Mouse (Mus musculus) cerebellum, adult 2 months (tissue): ENCODE measurements around the gene Elmsan1. TPM values are rescaled to one million over a fixed set of nuclear protein-coding genes. Genes with fewer than 3 reads are reported as not detected.

Experiments
- DNase-seq, 2 experiments: peaks; one replicate each; pipeline ENCODE4 v3.0.0; 2021
- H3K27ac ChIP-seq: fragments of 200-500 bp; 2 replicates; pipeline ENCODE4 v1.5.1; 2012; ENCODE audit warnings: low read length, control low read depth, inconsistent platforms; ENCODE audit not compliant: insufficient read depth
- H3K27me3 ChIP-seq: fragments of 200-500 bp; 2 replicates; pipeline ENCODE4 v1.6.1; 2012; ENCODE audit warnings: inconsistent platforms, mild to moderate bottlenecking, low read length, moderate library complexity; ENCODE audit not compliant: control insufficient read depth, insufficient read depth
- H3K4me1 ChIP-seq: fragments of 200-500 bp; 2 replicates; pipeline ENCODE4 v1.6.1; 2011; ENCODE audit warnings: low read length; ENCODE audit not compliant: control insufficient read depth, insufficient read depth
- H3K4me3 ChIP-seq: fragments of 200-500 bp; replicated peaks from 2 replicates; pipeline ENCODE3; 2011; ENCODE audit warnings: mild to moderate bottlenecking, low read depth, low read length, control low read depth; ENCODE audit not compliant: insufficient read depth
- CTCF ChIP-seq: fragments of 200-500 bp; IDR thresholded peaks from 2 replicates; pipeline ENCODE4 v1.5.1; 2011; ENCODE audit warnings: low read depth, mild to moderate bottlenecking, control low read depth, low read length, moderate library complexity, borderline replicate concordance; ENCODE audit not compliant: insufficient read depth
- POLR2A ChIP-seq: fragments of 200-500 bp; IDR thresholded peaks from 2 replicates; pipeline ENCODE4 v1.6.1; 2011; ENCODE audit warnings: low read length, control low read depth, borderline replicate concordance; ENCODE audit not compliant: insufficient read depth
- WGBS: fragments of 180-500 bp; shearing (Covaris S2); methylation state at CpG from one replicate; pipeline ENCODE4 v1.1.7; 2018; 5-methylcytosine and 5-hydroxymethylcytosine counted together
- polyA plus RNA-seq: library from polyadenylated mRNA; depleted of rRNA; stranded (reverse); fragments of >200 nt; gene quantifications from 2 replicates; pipeline ENCODE4 v1.2.3, GENCODE M21; 2012

Elmsan1 gene
- polyA plus RNA-seq, 1 experiment, result 8.4 TPM

DNA sequence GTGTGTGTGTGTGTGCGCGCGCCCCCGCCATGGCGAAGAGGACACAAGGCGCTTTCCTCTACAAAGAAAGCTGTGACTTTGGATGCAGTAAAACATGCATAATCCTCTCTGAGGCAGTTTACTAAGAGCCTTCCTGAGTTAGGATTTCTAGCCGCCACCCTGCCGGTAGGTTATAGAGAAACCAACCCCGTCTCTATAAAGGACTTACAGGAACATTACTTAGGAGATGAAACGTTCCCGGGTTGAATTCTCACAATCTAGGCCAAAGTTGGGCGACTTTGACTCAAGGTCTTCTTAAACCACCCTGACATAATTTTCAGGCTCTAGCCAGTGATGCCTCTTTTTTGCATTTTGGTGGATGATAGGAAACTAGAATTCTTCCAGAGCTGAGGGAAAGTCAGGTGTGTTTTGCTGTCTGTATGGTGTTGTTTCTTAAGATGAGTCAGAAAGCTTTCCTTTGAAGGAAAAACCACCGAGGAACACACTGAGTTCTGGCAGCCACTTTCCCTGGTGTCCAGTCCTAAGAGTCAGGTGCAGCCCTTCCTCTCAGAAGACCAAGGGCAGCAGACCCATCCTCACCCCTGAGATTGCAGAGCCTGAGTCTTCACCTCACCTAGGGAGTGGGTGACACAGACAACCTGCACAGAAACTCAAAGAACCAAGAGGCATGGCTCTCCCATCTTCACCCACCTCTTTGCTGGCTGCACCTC, 24.1 kb downstream of the Elmsan1 start:
- Histone ChIP-seq H3K27ac (peak overlapping the region; percentile 76; the same call in 1 of the 2 replicates), H3K4me3 (peak overlapping the region; percentile 62), H3K27me3 (no peaks in the 10 kb centered on the region), H3K4me1 (peaks cover 11% of the 10 kb centered on the region)
- peak in 1 of 2 experiments; percentile 22 for DNase-seq
- WGBS, result 4% methylated on average over 13 of the region's 13 CpGs
- TF ChIP-seq POLR2A (no peak), CTCF (no peak)

DNA sequence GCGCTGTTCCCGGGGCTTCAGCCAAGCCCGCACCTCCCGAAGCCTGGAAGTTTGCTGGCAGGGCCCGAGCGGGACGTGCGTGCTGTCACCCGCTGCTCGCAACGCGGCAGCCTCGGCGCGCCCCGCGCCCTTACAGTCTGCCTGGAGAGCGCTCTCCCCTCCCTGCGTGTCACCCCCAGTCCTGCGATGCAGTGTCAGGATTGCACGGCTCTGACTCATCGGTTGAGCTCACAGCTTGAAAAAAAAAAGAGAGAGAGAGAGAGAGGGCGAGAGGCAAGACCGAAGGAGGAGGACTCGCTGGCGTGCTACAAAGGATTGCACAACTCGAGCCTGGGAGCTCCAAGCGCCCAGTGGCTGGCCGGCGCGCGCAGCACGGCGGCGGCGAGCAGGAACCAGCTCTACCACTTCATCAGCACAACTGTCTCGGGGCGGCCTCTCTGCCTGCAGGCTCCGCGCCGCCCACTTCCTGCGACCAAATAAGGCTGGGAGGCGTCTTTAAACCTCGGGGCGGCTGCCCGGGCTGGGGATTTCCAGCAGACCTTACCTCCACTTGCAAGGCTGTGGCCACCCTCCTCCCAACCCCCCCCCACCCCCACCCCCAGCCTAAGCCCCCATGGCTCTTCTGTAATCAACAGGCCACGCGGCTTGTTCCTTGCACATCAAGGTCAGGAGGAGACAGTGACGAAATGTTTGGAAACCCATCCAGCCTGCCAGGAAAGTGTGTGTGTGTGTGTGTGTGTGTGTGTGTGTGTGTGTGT, 24.9 kb downstream of the Elmsan1 start:
- DNase-seq, result peak; percentile 90 to 91
- Histone ChIP-seq H3K4me3 (peak overlapping the region; percentile 62), H3K27me3 (no peaks in the 10 kb centered on the region), H3K4me1 (peaks cover 18% of the 10 kb centered on the region), H3K27ac (peak overlapping the region; percentile 92)
- WGBS, result under 1% methylated on average over 49 of the region's 49 CpGs
- peak; percentile 85; the same call in 1 of the 2 replicates for TF ChIP-seq POLR2A
- TF ChIP-seq CTCF, result no peak

DNA sequence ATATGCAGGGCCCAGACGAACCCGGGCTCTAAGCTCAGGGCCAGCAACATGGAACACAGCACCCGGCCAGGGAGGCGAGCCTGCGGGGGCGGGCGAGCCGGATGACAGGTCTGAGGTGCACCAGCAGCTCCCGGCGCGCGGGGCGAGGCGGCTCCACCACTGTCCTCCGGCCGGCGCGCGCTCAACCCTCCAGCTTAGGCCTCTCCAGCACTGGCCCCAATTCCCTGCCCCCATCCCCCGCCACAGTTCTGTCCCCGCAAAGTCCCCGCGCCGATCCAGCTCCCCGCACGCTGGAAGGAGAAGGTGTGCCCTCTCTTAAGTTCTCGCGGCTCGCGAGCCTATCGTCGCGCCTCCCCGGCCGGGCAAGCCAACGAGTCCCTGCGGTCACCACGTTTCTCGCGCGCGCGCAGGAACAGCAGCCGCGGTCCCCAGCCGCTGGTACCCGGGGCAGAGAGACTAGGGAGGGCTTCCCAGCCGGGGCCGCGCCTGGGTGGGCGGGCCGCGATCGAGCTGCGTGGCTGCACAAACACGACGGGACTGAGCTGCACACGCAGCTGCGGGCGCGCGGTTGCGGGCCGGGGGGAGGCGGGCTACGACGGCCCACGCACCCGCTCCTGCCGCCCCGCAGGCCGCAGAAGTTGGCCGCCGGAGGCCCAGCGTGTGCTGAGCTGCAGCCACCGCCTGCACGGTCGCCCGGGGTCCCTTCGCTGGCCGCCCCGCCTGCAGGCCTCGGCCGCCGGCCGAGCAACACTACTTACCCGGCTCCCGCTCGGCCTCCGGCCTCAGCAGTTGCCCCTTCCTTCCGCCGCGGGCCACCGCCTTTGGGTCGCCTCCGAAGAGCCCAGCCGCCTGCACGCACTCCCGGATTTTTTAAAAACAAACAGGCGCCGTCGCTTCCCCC, 25.7 kb downstream of the Elmsan1 start:
- H3K4me3 ChIP-seq, result peak overlapping the region; percentile 62
- peak overlapping the region; percentile 92 for H3K27ac ChIP-seq
- no peaks in the 10 kb centered on the region for H3K27me3 ChIP-seq
- WGBS, result under 1% methylated on average over 93 of the region's 102 CpGs
- peak; percentile 68 to 76 for DNase-seq
- H3K4me1 ChIP-seq, result peaks cover 26% of the 10 kb centered on the region
- TF ChIP-seq CTCF (no peak), POLR2A (no peak)

DNA sequence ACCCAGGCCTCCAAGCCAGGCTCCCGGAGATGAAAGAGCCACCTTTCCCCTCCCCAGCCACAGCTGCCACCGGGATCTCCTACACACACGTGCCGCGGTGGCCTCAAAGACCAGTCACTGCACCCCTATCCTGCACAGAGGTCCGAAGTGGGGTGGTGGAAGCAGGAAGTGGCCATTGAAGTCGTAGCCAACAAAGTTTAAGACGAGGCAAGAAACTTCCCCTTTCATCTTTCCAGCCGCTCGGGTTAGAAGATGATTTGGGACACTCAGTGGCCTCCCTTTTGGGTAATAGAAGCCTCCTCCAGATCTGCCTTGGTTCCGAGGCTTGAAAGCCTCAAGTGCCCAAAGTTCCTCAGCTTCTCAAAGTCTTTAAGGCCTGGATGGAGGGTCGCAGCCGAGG, 26.4 kb downstream of the Elmsan1 start:
- peak overlapping the region; percentile 92; the same call in 1 of the 2 replicates for H3K27ac ChIP-seq
- TF ChIP-seq CTCF, result no peak
- TF ChIP-seq POLR2A, result no peak
- peak in 1 of 2 experiments; percentile 35 for DNase-seq
- no peaks in the 10 kb centered on the region for H3K27me3 ChIP-seq
- H3K4me3 ChIP-seq, result peak overlapping the region; percentile 62
- H3K4me1 ChIP-seq, result peaks cover 33% of the 10 kb centered on the region
- WGBS, result 20% methylated on average over 13 of the region's 13 CpGs

DNA sequence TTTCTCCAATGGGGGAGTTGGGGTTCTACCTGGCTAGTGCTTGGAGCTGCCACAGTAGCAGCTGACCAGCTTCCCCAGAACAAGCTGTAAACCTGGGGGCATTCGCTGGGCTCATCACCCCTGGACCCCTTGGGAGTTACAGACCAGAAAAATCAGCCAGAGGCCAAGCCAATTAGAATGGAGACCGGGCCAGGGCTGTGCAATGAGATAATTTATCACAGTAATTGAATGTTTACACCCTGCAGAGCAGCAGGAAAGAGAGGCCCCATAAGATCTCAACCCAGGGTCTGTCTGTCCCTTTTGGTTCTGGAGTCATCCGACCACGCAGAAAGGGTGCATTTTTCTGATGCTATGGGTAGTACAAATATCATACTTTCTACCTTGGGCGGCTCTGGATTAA, 26.9 kb downstream of the Elmsan1 start:
- Histone ChIP-seq H3K4me3 (peak overlapping the region; percentile 62), H3K4me1 (peaks cover 35% of the 10 kb centered on the region), H3K27ac (no peak overlapping the region), H3K27me3 (no peaks in the 10 kb centered on the region)
- no peak for TF ChIP-seq POLR2A
- no peak for TF ChIP-seq CTCF
- 43% methylated on average over 5 of the region's 5 CpGs for WGBS
- DNase-seq, result peak in 1 of 2 experiments; percentile 13

DNA sequence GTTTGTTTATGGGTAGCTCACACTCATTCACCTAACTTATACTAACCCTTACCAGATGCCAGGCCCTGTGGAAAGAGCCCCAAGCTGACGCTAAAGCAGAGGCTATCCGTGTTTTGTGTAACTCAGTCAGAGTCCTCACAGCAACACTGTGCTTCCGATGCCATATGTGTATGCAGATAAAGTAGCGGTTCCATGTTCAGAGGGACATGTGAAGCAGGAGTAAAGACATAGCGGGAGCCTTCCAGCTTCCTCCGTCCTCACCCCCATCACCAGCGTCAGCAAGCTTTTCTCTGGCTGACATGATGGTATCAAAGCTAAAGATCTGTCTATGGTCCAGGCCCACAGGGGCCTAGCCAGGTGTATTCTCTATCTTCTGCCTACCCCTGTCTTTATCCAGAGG, 27.5 kb downstream of the Elmsan1 start:
- WGBS, result 76% methylated on average over 7 of the region's 7 CpGs
- peaks cover 37% of the 10 kb centered on the region for H3K4me1 ChIP-seq
- H3K4me3 ChIP-seq, result no peak overlapping the region

DNA sequence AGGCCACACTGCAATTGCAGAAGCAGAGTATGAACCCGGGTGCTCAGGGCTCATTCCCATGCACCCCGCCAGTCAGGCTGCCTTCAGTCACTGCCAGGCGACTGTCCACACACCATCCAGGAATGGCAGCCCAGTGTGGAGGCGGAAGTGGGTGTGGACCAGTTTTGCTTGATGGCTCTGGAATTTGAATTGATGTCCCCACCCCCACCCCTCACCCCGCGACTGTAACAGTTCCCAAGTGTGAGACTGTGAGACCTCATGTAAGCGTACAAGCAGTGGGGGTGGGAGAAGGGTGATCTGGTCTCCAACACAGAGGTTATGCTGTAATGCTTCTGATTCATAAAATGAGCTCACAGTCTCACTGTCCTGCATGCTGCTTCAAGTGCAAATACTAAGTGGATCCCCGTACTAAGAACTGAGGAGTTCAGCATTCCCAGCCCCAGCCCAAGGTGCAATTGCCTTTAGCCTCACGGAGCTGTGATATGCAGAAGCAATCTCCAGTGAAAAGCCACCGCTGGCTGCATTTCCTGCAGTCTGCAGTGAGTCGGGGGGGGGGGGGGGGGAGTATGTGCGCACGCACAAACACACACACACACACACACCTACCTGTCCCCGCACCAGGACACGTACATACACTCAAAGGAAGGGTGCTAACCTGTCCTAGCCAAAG, 28.4 kb downstream of the Elmsan1 start:
- no peak for DNase-seq
- TF ChIP-seq CTCF, result no peak
- TF ChIP-seq POLR2A, result no peak
- Histone ChIP-seq H3K4me1 (peaks cover 37% of the 10 kb centered on the region), H3K27me3 (no peaks in the 10 kb centered on the region), H3K27ac (no peak overlapping the region), H3K4me3 (no peak overlapping the region)
- 68% methylated on average over 13 of the region's 15 CpGs for WGBS

More for the DNA sequence above, 27.5 kb downstream of the Elmsan1 start:
- peak in 1 of 2 experiments; percentile 6 for DNase-seq
- Histone ChIP-seq H3K27ac (no peak overlapping the region), H3K27me3 (no peaks in the 10 kb centered on the region)
- TF ChIP-seq POLR2A (no peak), CTCF (no peak)
